Mouse (Mus musculus): Measurements from ENCODE around the gene Fam83c.

- TF ChIP-seq CTCF (conservative IDR thresholded peaks at IDR 0.05; ENCODE audit: low read length) = no peak
- TF ChIP-seq NANOG (IDR thresholded peaks at IDR 0.05; ENCODE audit: borderline replicate concordance, low read length) = no peak
- TF ChIP-seq POU5F1 (IDR thresholded peaks at IDR 0.05; ENCODE audit: borderline replicate concordance, low read length) = no peak
These were observed 25.0 kb downstream of the Fam83c start for GRCm38 (mm10) chr2:155809620-155810019.

All from E14TG2a.4 (cell line).